Mouse (Mus musculus): ENCODE results near the gene Nfia. TPM values are rescaled to one million over a fixed set of nuclear protein-coding genes. Genes with fewer than 3 reads are reported as not detected.

Gene Nfia
- polyA plus RNA-seq, 1 experiment from 2014 or later: 45.4 TPM

GRCm38 (mm10) chr4:97832279-97832640 lies 59.7 kb downstream of the Nfia start:
- peaks cover 3% of the 10 kb centered on the region; the same call in 1 of the 2 replicates for H3K27me3 ChIP-seq (ENCODE audit: control insufficient read depth, insufficient read depth, low read length)

GRCm38 (mm10) chr4:97836812-97837211 lies 64.3 kb downstream of the Nfia start:
- Histone ChIP-seq H3K27me3 (ENCODE audit: control insufficient read depth, insufficient read depth, low read length) (peaks cover 3% of the 10 kb centered on the region; the same call in 1 of the 2 replicates), H3K4me3 (ENCODE audit: low read depth, low read length) (no peak overlapping the region), H3K4me1 (replicated peaks; ENCODE audit: control insufficient read depth, insufficient read depth, low read length) (peaks cover 21% of the 10 kb centered on the region), H3K27ac (ENCODE audit: low read depth, low read length) (no peak overlapping the region), H3K9me3 (ENCODE audit: control insufficient read depth, low read length) (no peaks in the 10 kb centered on the region), H3K4me2 (ENCODE audit: low read depth, low read length, severe bottlenecking) (no peak overlapping the region), H3K36me3 (ENCODE audit: control insufficient read depth, insufficient read depth, low read length) (no peaks in the 10 kb centered on the region), H3K9ac (ENCODE audit: low read length) (no peak overlapping the region)
- WGBS: 68% methylated on average over 13 of the region's 13 CpGs
- no peak for ATAC-seq (replicated peaks; ENCODE audit: low FRiP score)
- DNase-seq (ENCODE audit: low spot score): no peak

More at GRCm38 (mm10) chr4:97832279-97832640, 59.7 kb downstream of the Nfia start:
- no peak for ATAC-seq (replicated peaks; ENCODE audit: low FRiP score)
- Histone ChIP-seq H3K9me3 (ENCODE audit: control insufficient read depth, low read length) (no peaks in the 10 kb centered on the region), H3K4me3 (ENCODE audit: low read depth, low read length) (no peak overlapping the region), H3K4me2 (ENCODE audit: low read depth, low read length, severe bottlenecking) (no peak overlapping the region), H3K4me1 (replicated peaks; ENCODE audit: control insufficient read depth, insufficient read depth, low read length) (no peaks in the 10 kb centered on the region), H3K27ac (ENCODE audit: low read depth, low read length) (no peak overlapping the region), H3K36me3 (ENCODE audit: control insufficient read depth, insufficient read depth, low read length) (no peaks in the 10 kb centered on the region), H3K9ac (ENCODE audit: low read length) (no peak overlapping the region)
- 96% methylated on average over 4 of the region's 4 CpGs for WGBS
- DNase-seq (ENCODE audit: low spot score): no peak

GRCm38 (mm10) chr4:97837724-97838123 lies 65.2 kb downstream of the Nfia start:
- Histone ChIP-seq H3K27me3 (ENCODE audit: control insufficient read depth, insufficient read depth, low read length) (peaks cover 3% of the 10 kb centered on the region; the same call in 1 of the 2 replicates), H3K36me3 (ENCODE audit: control insufficient read depth, insufficient read depth, low read length) (no peaks in the 10 kb centered on the region), H3K4me2 (ENCODE audit: low read depth, low read length, severe bottlenecking) (no peak overlapping the region), H3K9me3 (ENCODE audit: control insufficient read depth, low read length) (no peaks in the 10 kb centered on the region), H3K4me3 (ENCODE audit: low read depth, low read length) (no peak overlapping the region), H3K9ac (ENCODE audit: low read length) (no peak overlapping the region), H3K4me1 (replicated peaks; ENCODE audit: control insufficient read depth, insufficient read depth, low read length) (peaks cover 23% of the 10 kb centered on the region), H3K27ac (ENCODE audit: low read depth, low read length) (no peak overlapping the region)
- no peak for DNase-seq (ENCODE audit: low spot score)
- WGBS: 83% methylated on average over 3 of the region's 3 CpGs
- no peak for ATAC-seq (replicated peaks; ENCODE audit: low FRiP score)

- WGBS: 72% methylated on average over 3 of the region's 3 CpGs
- Histone ChIP-seq H3K36me3 (ENCODE audit: control insufficient read depth, insufficient read depth, low read length) (no peaks in the 10 kb centered on the region), H3K9me3 (ENCODE audit: control insufficient read depth, low read length) (no peaks in the 10 kb centered on the region), H3K9ac (ENCODE audit: low read length) (no peak overlapping the region), H3K27ac (ENCODE audit: low read depth, low read length) (no peak overlapping the region), H3K4me1 (replicated peaks; ENCODE audit: control insufficient read depth, insufficient read depth, low read length) (peaks cover 23% of the 10 kb centered on the region), H3K4me3 (ENCODE audit: low read depth, low read length) (no peak overlapping the region), H3K27me3 (ENCODE audit: control insufficient read depth, insufficient read depth, low read length) (peaks cover 3% of the 10 kb centered on the region; the same call in 1 of the 2 replicates), H3K4me2 (ENCODE audit: low read depth, low read length, severe bottlenecking) (no peak overlapping the region)
- ATAC-seq (replicated peaks; ENCODE audit: low FRiP score) (no peak), DNase-seq (ENCODE audit: low spot score) (no peak)
Observed at GRCm38 (mm10) chr4:97838651-97839050, 66.1 kb downstream of the Nfia start.

- H3K4me2 ChIP-seq (ENCODE audit: low read depth, low read length, severe bottlenecking): no peak overlapping the region
- no peaks in the 10 kb centered on the region for H3K36me3 ChIP-seq (ENCODE audit: control insufficient read depth, insufficient read depth, low read length)
- H3K9ac ChIP-seq (ENCODE audit: low read length): no peak overlapping the region
- peak; percentile 54 for DNase-seq (ENCODE audit: low spot score)
- no peaks in the 10 kb centered on the region for H3K9me3 ChIP-seq (ENCODE audit: control insufficient read depth, low read length)
- peaks cover 3% of the 10 kb centered on the region; the same call in 1 of the 2 replicates for H3K27me3 ChIP-seq (ENCODE audit: control insufficient read depth, insufficient read depth, low read length)
- H3K27ac ChIP-seq (ENCODE audit: low read depth, low read length): no peak overlapping the region
- WGBS: 31% methylated on average over 7 of the region's 7 CpGs
- peak; percentile 71 for ATAC-seq (replicated peaks; ENCODE audit: low FRiP score)
- no peak overlapping the region for H3K4me3 ChIP-seq (ENCODE audit: low read depth, low read length)
- peaks cover 30% of the 10 kb centered on the region for H3K4me1 ChIP-seq (replicated peaks; ENCODE audit: control insufficient read depth, insufficient read depth, low read length)
Observed at GRCm38 (mm10) chr4:97839406-97840101, 67.0 kb downstream of the Nfia start.

GRCm38 (mm10) chr4:97840227-97841062 lies 67.9 kb downstream of the Nfia start:
- Histone ChIP-seq H3K27me3 (ENCODE audit: control insufficient read depth, insufficient read depth, low read length) (peaks cover 3% of the 10 kb centered on the region; the same call in 1 of the 2 replicates), H3K4me2 (ENCODE audit: low read depth, low read length, severe bottlenecking) (no peak overlapping the region), H3K9ac (ENCODE audit: low read length) (no peak overlapping the region), H3K36me3 (ENCODE audit: control insufficient read depth, insufficient read depth, low read length) (no peaks in the 10 kb centered on the region), H3K4me3 (ENCODE audit: low read depth, low read length) (no peak overlapping the region), H3K4me1 (replicated peaks; ENCODE audit: control insufficient read depth, insufficient read depth, low read length) (peaks cover 35% of the 10 kb centered on the region), H3K27ac (ENCODE audit: low read depth, low read length) (no peak overlapping the region), H3K9me3 (ENCODE audit: control insufficient read depth, low read length) (no peaks in the 10 kb centered on the region)
- no peak for DNase-seq (ENCODE audit: low spot score)
- WGBS: 19% methylated on average over 8 of the region's 8 CpGs
- ATAC-seq (replicated peaks; ENCODE audit: low FRiP score): peak; percentile 42

- WGBS: 51% methylated on average over 4 of the region's 4 CpGs
- Histone ChIP-seq H3K4me1 (replicated peaks; ENCODE audit: control insufficient read depth, insufficient read depth, low read length) (peaks cover 35% of the 10 kb centered on the region), H3K9me3 (ENCODE audit: control insufficient read depth, low read length) (no peaks in the 10 kb centered on the region), H3K4me3 (ENCODE audit: low read depth, low read length) (no peak overlapping the region), H3K36me3 (ENCODE audit: control insufficient read depth, insufficient read depth, low read length) (no peaks in the 10 kb centered on the region), H3K27ac (ENCODE audit: low read depth, low read length) (no peak overlapping the region), H3K27me3 (ENCODE audit: control insufficient read depth, insufficient read depth, low read length) (peaks cover 3% of the 10 kb centered on the region; the same call in 1 of the 2 replicates), H3K4me2 (ENCODE audit: low read depth, low read length, severe bottlenecking) (no peak overlapping the region), H3K9ac (ENCODE audit: low read length) (no peak overlapping the region)
- ATAC-seq (replicated peaks; ENCODE audit: low FRiP score) (no peak), DNase-seq (ENCODE audit: low spot score) (no peak)
Observed at GRCm38 (mm10) chr4:97841063-97841595, 68.6 kb downstream of the Nfia start.

GRCm38 (mm10) chr4:97841745-97842144 lies 69.2 kb downstream of the Nfia start:
- H3K4me2 ChIP-seq (ENCODE audit: low read depth, low read length, severe bottlenecking): no peak overlapping the region
- H3K4me3 ChIP-seq (ENCODE audit: low read depth, low read length): no peak overlapping the region
- 83% methylated on average over 5 of the region's 5 CpGs for WGBS
- H3K27ac ChIP-seq (ENCODE audit: low read depth, low read length): no peak overlapping the region
- no peak overlapping the region for H3K9ac ChIP-seq (ENCODE audit: low read length)
- peaks cover 3% of the 10 kb centered on the region; the same call in 1 of the 2 replicates for H3K27me3 ChIP-seq (ENCODE audit: control insufficient read depth, insufficient read depth, low read length)
- H3K4me1 ChIP-seq (replicated peaks; ENCODE audit: control insufficient read depth, insufficient read depth, low read length): peaks cover 35% of the 10 kb centered on the region
- H3K36me3 ChIP-seq (ENCODE audit: control insufficient read depth, insufficient read depth, low read length): no peaks in the 10 kb centered on the region
- ATAC-seq (replicated peaks; ENCODE audit: low FRiP score) (no peak), DNase-seq (ENCODE audit: low spot score) (no peak)
- no peaks in the 10 kb centered on the region for H3K9me3 ChIP-seq (ENCODE audit: control insufficient read depth, low read length)
